Mouse (Mus musculus) hindbrain, embryonic 11.5 days (tissue): ENCODE results near the gene Fancc. TPM values are rescaled to one million over a fixed set of nuclear protein-coding genes. Genes with fewer than 3 reads are reported as not detected.

Experiments
- ATAC-seq: fragments of 200-750 bp; cut with Nextera tagmentation; 2 replicates; pipeline ENCODE4 v1.8.0; 2017; ENCODE audit warnings: mild to moderate bottlenecking, moderate TSS enrichment, moderate library complexity; ENCODE audit not compliant: low FRiP score
- DNase-seq: peaks from one replicate; pipeline ENCODE4 v3.0.0-alpha.2; 2015; ENCODE audit warnings: low spot score
- H3K27ac ChIP-seq: fragments of 300-500 bp; sonication (generic); 2 replicates; pipeline ENCODE4 v1.5.1; 2014; ENCODE audit warnings: mild to moderate bottlenecking, low read depth, low read length
- H3K27me3 ChIP-seq: fragments of 300-500 bp; sonication (generic); 2 replicates; pipeline ENCODE4 v1.6.1; 2014; ENCODE audit warnings: mild to moderate bottlenecking, low read length, moderate library complexity, mixed read lengths; ENCODE audit not compliant: control insufficient read depth, insufficient read depth
- H3K36me3 ChIP-seq: fragments of 300-500 bp; sonication (generic); 2 replicates; pipeline ENCODE4 v1.6.1; 2014; ENCODE audit warnings: mild to moderate bottlenecking, low read length, moderate library complexity, mixed read lengths; ENCODE audit not compliant: control insufficient read depth, insufficient read depth
- H3K4me1 ChIP-seq: fragments of 300-500 bp; sonication (generic); replicated peaks from 2 replicates; pipeline ENCODE4 v1.6.1; 2014; ENCODE audit warnings: low read length, mixed read lengths; ENCODE audit not compliant: control insufficient read depth, insufficient read depth
- H3K4me2 ChIP-seq: fragments of 300-500 bp; sonication (generic); replicated peaks from 2 replicates; pipeline ENCODE4 v1.6.1; 2014; ENCODE audit warnings: mild to moderate bottlenecking, low read depth, low read length
- H3K4me3 ChIP-seq: fragments of 300-500 bp; sonication (generic); 2 replicates; pipeline ENCODE4 v1.5.1; 2014; ENCODE audit warnings: low read depth, low read length
- H3K9ac ChIP-seq: fragments of 300-500 bp; sonication (generic); 2 replicates; pipeline ENCODE4 v1.6.1; 2014; ENCODE audit warnings: low read depth, low read length
- H3K9me3 ChIP-seq: fragments of 300-500 bp; sonication (generic); 2 replicates; pipeline ENCODE4 v1.6.1; 2016; ENCODE audit warnings: low read length; ENCODE audit not compliant: control insufficient read depth
- whole genome bisulfite sequencing: fragments of 180-500 bp; shearing (Covaris S2); extraction: QIAGEN DNeasy Blood & Tissue Kit; methylation state at CpG from one replicate; pipeline ENCODE4 v1.1.7; 2014; 5-methylcytosine and 5-hydroxymethylcytosine counted together
- polyA plus RNA-seq: library from polyadenylated mRNA; unstranded; fragments of >200 nt; fragmentation: Nextera tagmentation; extraction: Ambion mirVana; gene quantifications from 2 replicates; pipeline ENCODE4 v1.2.1, GENCODE M21; 2014

The Fancc gene
- polyA plus RNA-seq, 1 experiment from 2014 or later, result 26.1 TPM

- Histone ChIP-seq H3K4me3 (no peak overlapping the region), H3K9me3 (no peaks in the 10 kb centered on the region), H3K9ac (no peak overlapping the region), H3K4me1 (peaks cover 13% of the 10 kb centered on the region), H3K36me3 (peaks cover 8% of the 10 kb centered on the region; the same call in 1 of the 2 replicates), H3K27ac (no peak overlapping the region), H3K4me2 (no peak overlapping the region), H3K27me3 (no peaks in the 10 kb centered on the region)
- no peak for ATAC-seq
- DNase-seq, result no peak
- 85% methylated on average over 2 of the region's 2 CpGs for WGBS
Measured at GRCm38 (mm10) chr13:63524061-63524460, 27.0 kb upstream of the Fancc start.

- H3K9me3 ChIP-seq, result no peaks in the 10 kb centered on the region
- no peak for ATAC-seq
- peaks cover 14% of the 10 kb centered on the region; the same call in 1 of the 2 replicates for H3K36me3 ChIP-seq
- no peak overlapping the region for H3K4me3 ChIP-seq
- H3K9ac ChIP-seq, result no peak overlapping the region
- WGBS, result 76% methylated on average over 10 of the region's 10 CpGs
- DNase-seq, result no peak
- H3K4me2 ChIP-seq, result no peak overlapping the region
- H3K27me3 ChIP-seq, result no peaks in the 10 kb centered on the region
- peaks cover 3% of the 10 kb centered on the region for H3K4me1 ChIP-seq
- no peak overlapping the region for H3K27ac ChIP-seq
Measured at GRCm38 (mm10) chr13:63522832-63523231, 25.8 kb upstream of the Fancc start.

- Histone ChIP-seq H3K27ac (no peak overlapping the region), H3K36me3 (peaks cover 12% of the 10 kb centered on the region; the same call in 1 of the 2 replicates), H3K4me1 (peaks cover 8% of the 10 kb centered on the region), H3K9me3 (no peaks in the 10 kb centered on the region), H3K4me3 (no peak overlapping the region), H3K27me3 (no peaks in the 10 kb centered on the region), H3K4me2 (no peak overlapping the region), H3K9ac (no peak overlapping the region)
- no peak for DNase-seq
- 92% methylated on average over 6 of the region's 6 CpGs for WGBS
- ATAC-seq, result no peak
Measured at GRCm38 (mm10) chr13:63520110-63520509, 23.0 kb upstream of the Fancc start.

- no peak overlapping the region for H3K4me2 ChIP-seq
- H3K27me3 ChIP-seq, result no peaks in the 10 kb centered on the region
- peaks cover 14% of the 10 kb centered on the region for H3K4me1 ChIP-seq
- peaks cover 13% of the 10 kb centered on the region for H3K36me3 ChIP-seq
- WGBS, result 76% methylated on average over 2 of the region's 2 CpGs
- H3K4me3 ChIP-seq, result no peak overlapping the region
- H3K9ac ChIP-seq, result no peak overlapping the region
- H3K9me3 ChIP-seq, result no peaks in the 10 kb centered on the region
- 0 out of 2 replicates have a peak overlapping the region, but pooled peaks have one; percentile 24 for H3K27ac ChIP-seq
- ATAC-seq (no peak), DNase-seq (no peak)
Measured at GRCm38 (mm10) chr13:63516535-63516934, 19.5 kb upstream of the Fancc start.

- Histone ChIP-seq H3K27me3 (no peaks in the 10 kb centered on the region), H3K9me3 (no peaks in the 10 kb centered on the region), H3K9ac (no peak overlapping the region), H3K36me3 (peaks cover 15% of the 10 kb centered on the region), H3K4me3 (no peak overlapping the region), H3K4me1 (peaks cover 14% of the 10 kb centered on the region), H3K27ac (peak overlapping the region; percentile 59; the same call in 1 of the 2 replicates), H3K4me2 (no peak overlapping the region)
- WGBS, result 72% methylated on average over 5 of the region's 5 CpGs
- ATAC-seq (no peak; the same call in 1 of the 2 replicates), DNase-seq (no peak)
Measured at GRCm38 (mm10) chr13:63515542-63515941, 18.5 kb upstream of the Fancc start.

- DNase-seq, result no peak
- H3K4me1 ChIP-seq, result peaks cover 14% of the 10 kb centered on the region
- 25% methylated on average over 8 of the region's 8 CpGs for WGBS
- peaks cover 16% of the 10 kb centered on the region for H3K36me3 ChIP-seq
- no peak overlapping the region for H3K4me3 ChIP-seq
- H3K9ac ChIP-seq, result no peak overlapping the region
- peak overlapping the region; percentile 59; the same call in 1 of the 2 replicates for H3K27ac ChIP-seq
- H3K9me3 ChIP-seq, result no peaks in the 10 kb centered on the region
- no peaks in the 10 kb centered on the region for H3K27me3 ChIP-seq
- ATAC-seq, result peak; percentile 70
- no peak overlapping the region for H3K4me2 ChIP-seq
Measured at GRCm38 (mm10) chr13:63514931-63515360, 17.9 kb upstream of the Fancc start.

- ATAC-seq (no peak), DNase-seq (no peak)
- Histone ChIP-seq H3K4me2 (no peak overlapping the region), H3K9ac (no peak overlapping the region), H3K4me3 (no peak overlapping the region), H3K27ac (peak overlapping the region; percentile 59; the same call in 1 of the 2 replicates), H3K36me3 (peaks cover 15% of the 10 kb centered on the region), H3K4me1 (peaks cover 14% of the 10 kb centered on the region), H3K27me3 (no peaks in the 10 kb centered on the region), H3K9me3 (no peaks in the 10 kb centered on the region)
- WGBS, result 56% methylated on average over 26 of the region's 26 CpGs
Measured at GRCm38 (mm10) chr13:63513374-63514098, 16.5 kb upstream of the Fancc start.

GRCm38 (mm10) chr13:63512411-63512810, 15.3 kb upstream of the Fancc start:
- H3K27ac ChIP-seq, result 0 out of 2 replicates have a peak overlapping the region, but pooled peaks have one; percentile 30
- ATAC-seq (0 out of 2 replicates have a peak, but pooled peaks have one; percentile 20), DNase-seq (no peak)
- no peak overlapping the region for H3K9ac ChIP-seq
- WGBS, result 43% methylated on average over 6 of the region's 6 CpGs
- H3K27me3 ChIP-seq, result no peaks in the 10 kb centered on the region
- peaks cover 14% of the 10 kb centered on the region for H3K4me1 ChIP-seq
- H3K4me3 ChIP-seq, result no peak overlapping the region
- H3K9me3 ChIP-seq, result no peaks in the 10 kb centered on the region
- H3K4me2 ChIP-seq, result no peak overlapping the region
- peaks cover 15% of the 10 kb centered on the region for H3K36me3 ChIP-seq

- H3K9me3 ChIP-seq, result no peaks in the 10 kb centered on the region
- DNase-seq (no peak), ATAC-seq (no peak)
- no peak overlapping the region for H3K4me3 ChIP-seq
- no peaks in the 10 kb centered on the region for H3K4me1 ChIP-seq
- WGBS, result 82% methylated on average over 5 of the region's 5 CpGs
- no peaks in the 10 kb centered on the region for H3K27me3 ChIP-seq
- H3K9ac ChIP-seq, result no peak overlapping the region
- no peak overlapping the region for H3K4me2 ChIP-seq
- H3K36me3 ChIP-seq, result peaks cover 15% of the 10 kb centered on the region
- no peak overlapping the region for H3K27ac ChIP-seq
Measured at GRCm38 (mm10) chr13:63507821-63508220, 10.7 kb upstream of the Fancc start.
